Mouse (Mus musculus): ENCODE results near the gene Gm10424. TPM values are rescaled to one million over a fixed set of nuclear protein-coding genes. Genes with fewer than 3 reads are reported as not detected.
"Not testable (repeated sequence)": the region's sequence is repeated elsewhere in the genome, so short reads cannot be mapped to it uniquely, and the experiment has no call there.

Gene Gm10424
- total RNA-seq (2017) = not detected in 2 replicates

DNA sequence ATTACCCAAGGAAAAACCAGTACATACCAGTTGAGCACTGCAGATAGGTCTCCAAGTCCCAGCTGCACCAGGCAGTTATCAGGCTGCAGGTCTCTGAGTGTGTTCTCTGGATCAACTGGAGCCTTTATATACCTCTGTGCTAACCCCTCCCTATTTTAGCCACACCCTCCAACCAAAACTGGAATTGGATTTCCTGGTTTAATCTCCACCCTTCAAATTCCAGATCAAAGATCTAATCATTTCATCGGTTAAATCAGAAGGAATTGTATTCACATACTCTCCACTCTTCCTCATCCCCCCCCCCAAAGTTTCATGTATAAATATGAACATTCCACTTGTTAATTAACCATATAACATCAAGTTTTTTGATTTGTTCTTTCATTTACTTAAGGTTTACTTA lies at the start of gene Gm10424:
Gm10424 (minus strand) TSS at position 101 of the 400 bp plus-strand sequence.
- ATAC-seq (ENCODE audit: extremely low read depth, insufficient number of reproducible peaks, low FRiP score, poor library complexity, severe bottlenecking) = not testable (repeated sequence)

DNA sequence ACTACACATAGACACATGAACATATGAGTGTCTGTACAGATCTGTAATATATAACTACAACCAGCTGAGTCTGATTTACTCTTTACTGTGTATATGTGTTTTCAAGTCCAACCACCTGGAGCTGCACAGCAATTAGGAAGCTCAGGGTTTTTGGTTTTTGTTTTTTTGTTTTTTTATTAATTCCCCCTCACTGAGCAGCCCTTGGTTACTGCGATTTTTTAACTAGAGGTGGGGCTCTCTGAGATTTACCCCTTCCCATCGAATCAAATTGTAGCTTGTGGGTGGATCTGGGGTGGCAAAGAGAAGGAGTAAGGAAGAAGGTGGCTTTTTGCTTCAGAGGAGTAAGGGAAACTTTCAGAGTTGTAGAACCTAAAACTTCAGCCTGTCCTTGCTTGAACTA lies 33.0 kb upstream of the Gm10424 start, which contains the start of gene Gm3259:
Gm3259 (plus strand) TSS at position 301 of the 400 bp plus-strand sequence.
- ATAC-seq (ENCODE audit: extremely low read depth, insufficient number of reproducible peaks, low FRiP score, poor library complexity, severe bottlenecking) = not testable (repeated sequence)

Other genes starting within 250 kb of the Gm10424 start
- not detected in 2 replicates for gene Gm7942, start 165.8 kb downstream of the Gm10424 start, total RNA-seq (2017)
- gene Gm16513, start 90.1 kb downstream of the Gm10424 start, total RNA-seq (2017) = not detected in 2 replicates
- gene Gm3259, start 33.1 kb upstream of the Gm10424 start, total RNA-seq (2017) = 0.25 TPM in 1 of 2 replicates, not detected in the other
- not detected in 2 replicates for gene D5Ertd577e, start 184.0 kb upstream of the Gm10424 start, total RNA-seq (2017)
- not detected in 2 replicates for gene Gm3286, start 238.0 kb upstream of the Gm10424 start, total RNA-seq (2017)